ENCODE assay signal across 11 mouse cellular contexts in the genomic region with DNA sequence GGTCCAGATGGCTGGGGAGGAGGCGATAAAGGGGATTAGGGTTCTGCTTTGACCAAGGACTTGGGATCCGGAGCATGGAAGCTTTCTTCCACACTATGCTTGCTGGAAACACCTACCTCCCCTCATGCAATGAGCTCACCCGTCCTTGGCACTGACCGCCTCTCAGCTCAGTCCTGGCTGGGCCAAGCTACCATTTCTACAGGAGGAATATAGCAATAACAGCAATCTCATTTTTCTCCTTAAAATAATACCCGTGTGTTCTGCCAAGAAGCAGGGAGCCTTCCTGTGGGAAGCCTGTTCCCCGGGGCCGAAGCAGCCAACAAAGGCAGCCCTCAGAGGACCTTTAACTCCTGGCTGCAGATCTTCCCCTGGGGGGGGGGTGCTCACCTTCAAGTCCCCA. TPM values are rescaled to one million over a fixed set of nuclear protein-coding genes. Genes with fewer than 3 reads are reported as not detected.
DNase-seq lines count a peak whose midpoint lies in the region; ATAC-seq and TF ChIP-seq lines count a peak whose summit lies in the region.
"Had no signal": no experiment of that assay in that cellular context is flagged by ENCODE, and none has a peak within 500 bp of the region (broad histone marks: within the 10 kb centered on the region; RNA-seq: fewer than 3 reads in every experiment).

No protein-coding gene starts in this region.

- no peak overlapping the region for H3K4me3 ChIP-seq in cerebellum, adult 2 months (replicated peaks; ENCODE audit: insufficient read depth, low read depth, low read length)
- H3K4me3 ChIP-seq in embryonic facial prominence, embryonic 13.5 days, result no peak overlapping the region
- H3K4me3 ChIP-seq: midbrain, embryonic 13.5 days had no signal

- H3K36me3 ChIP-seq in embryonic facial prominence, embryonic 13.5 days, result no peaks in the 10 kb centered on the region
- H3K36me3 ChIP-seq: midbrain, embryonic 13.5 days had no signal

- TF ChIP-seq POLR2A in cerebellum, adult 2 months (IDR thresholded peaks at IDR 0.05; ENCODE audit: borderline replicate concordance, insufficient read depth, low read length), result no peak

- no peak for ATAC-seq in cerebellum, adult (ENCODE audit: insufficient number of reproducible peaks, low FRiP score, low TSS enrichment)
- ATAC-seq in embryonic facial prominence, embryonic 13.5 days (ENCODE audit: insufficient number of reproducible peaks, insufficient read depth, low FRiP score, low TSS enrichment, low read depth), result no peak
- no peak for ATAC-seq in megakaryocyte-erythroid progenitor cell, adult 5-6 weeks (replicated peaks; ENCODE audit: low FRiP score, low TSS enrichment, poor library complexity, severe bottlenecking)
- ATAC-seq: midbrain, embryonic 13.5 days had no signal

- H3K27ac ChIP-seq in cerebellum, adult 2 months (ENCODE audit: insufficient read depth, low read length), result peak overlapping the region; percentile 31; the same call in 1 of the 2 replicates
- H3K27ac ChIP-seq in embryonic facial prominence, embryonic 13.5 days, result peak overlapping the region; percentile 51
- H3K27ac ChIP-seq: kidney, postnatal 0 days; midbrain, embryonic 13.5 days had no signal

- no peak overlapping the region for H3K9ac ChIP-seq in embryonic facial prominence, embryonic 13.5 days
- H3K9ac ChIP-seq: midbrain, embryonic 13.5 days had no signal

- peaks cover 16% of the 10 kb centered on the region; the same call in 1 of the 2 replicates for H3K4me1 ChIP-seq in cerebellum, adult 2 months (ENCODE audit: control insufficient read depth, insufficient read depth, low read length)
- peaks cover 22% of the 10 kb centered on the region for H3K4me1 ChIP-seq in embryonic facial prominence, embryonic 13.5 days
- H3K4me1 ChIP-seq: midbrain, embryonic 13.5 days had no signal

- no peaks in the 10 kb centered on the region for H3K9me3 ChIP-seq in embryonic facial prominence, embryonic 13.5 days
- H3K9me3 ChIP-seq: midbrain, embryonic 13.5 days had no signal

- no peak overlapping the region for H3K4me2 ChIP-seq in embryonic facial prominence, embryonic 13.5 days
- H3K4me2 ChIP-seq: midbrain, embryonic 13.5 days had no signal

- 15% methylated on average over 7 of the region's 7 CpGs for WGBS in cerebellum, adult 2 months
- WGBS in embryonic facial prominence, embryonic 13.5 days, result 57% methylated on average over 7 of the region's 7 CpGs

- DNase-seq in cerebellum, adult 2 months, result peak; percentile 52 to 74
- DNase-seq in adipocyte (ENCODE audit: low spot score), result peak; percentile 66
- DNase-seq in heart, postnatal 4 days, result peak; percentile 54
- DNase-seq in spleen, postnatal 10 days (ENCODE audit: low spot score in 2 of 2), result no peak
- DNase-seq in B cell, adult 2 months, result no peak

- no peaks in the 10 kb centered on the region for H3K27me3 ChIP-seq in cerebellum, adult 2 months (ENCODE audit: control insufficient read depth, insufficient read depth, low read length)
- H3K27me3 ChIP-seq in embryonic facial prominence, embryonic 13.5 days, result no peaks in the 10 kb centered on the region
- H3K27me3 ChIP-seq: midbrain, embryonic 13.5 days had no signal

- no peak for TF ChIP-seq CTCF in cerebellum, adult 2 months (IDR thresholded peaks at IDR 0.05; ENCODE audit: borderline replicate concordance, insufficient read depth, low read depth, low read length)

RNA-seq across cellular contexts. Expression of gene Meox1, which starts 43.1 kb away (rescaled TPM):
- 1.5 and 1.8 TPM in 2 replicates for polyA plus RNA-seq in cerebellum, adult 2 months (2012; rRNA removed)
- 4.3 and 6.3 TPM in 2 replicates for polyA plus RNA-seq in embryonic facial prominence, embryonic 13.5 days (2015; fragmentation: Nextera tagmentation; extraction: Ambion mirVana)
- 10 to 100 TPM; 17.3 to 19.1 TPM for total RNA-seq in heart, postnatal 4 days (2021)
- total RNA-seq in megakaryocyte-erythroid progenitor cell, adult 5-6 weeks (2014; fragmentation: Nextera tagmentation), result not detected in 2 replicates
- total RNA-seq in megakaryocyte-erythroid progenitor cell, adult 5-6 weeks (2017), result not detected in 2 replicates
- total RNA-seq: liver, adult 2 months had no signal
- polyA plus RNA-seq: liver, adult 2 months had no signal

Comparison
In these comparisons a context has a peak if more than half of its experiments do, and no peak if none do; other contexts are left out.
1. DNase-seq: peak in cerebellum, adult 2 months (2 of 2), adipocyte (single experiment) and heart, postnatal 4 days (single experiment); none in spleen, postnatal 10 days (0 of 2) and B cell, adult 2 months (0 of 2).
2. RNA of gene Meox1, which starts 43.1 kb away (total RNA-seq): 17.3 to 19.1 TPM in heart, postnatal 4 days; not detected in megakaryocyte-erythroid progenitor cell, adult 5-6 weeks; every median in the first group is over 10 times any median in the second.